Mouse (Mus musculus) kidney, embryonic 16.5 days (tissue): Measurements from ENCODE around the gene Mad2l1. TPM values are rescaled to one million over a fixed set of nuclear protein-coding genes. Genes with fewer than 3 reads are reported as not detected.

Experiments used
- polyA plus RNA-seq: library from polyadenylated mRNA; unstranded; fragments of >200 nt; fragmentation: Nextera tagmentation; extraction: Ambion mirVana; gene quantifications from 2 replicates; pipeline ENCODE4 v1.2.1, GENCODE M21; 2015

Gene Mad2l1
- polyA plus RNA-seq, 1 experiment from 2014 or later: 91.0 TPM

Other genes with a start within 250 kb of the Mad2l1 start
- 0.05 and 0.13 TPM in 2 replicates for gene Vmn1r32, start 24.7 kb downstream of the Mad2l1 start, polyA plus RNA-seq
- not detected in 2 replicates for gene Vmn1r33, start 82.9 kb downstream of the Mad2l1 start, polyA plus RNA-seq
- gene Vmn1r34, start 108.5 kb downstream of the Mad2l1 start, polyA plus RNA-seq: not detected in 2 replicates
- gene Vmn1r35, start 150.5 kb downstream of the Mad2l1 start, polyA plus RNA-seq: not detected in 2 replicates
- not detected in 2 replicates for gene Vmn1r36, start 183.8 kb downstream of the Mad2l1 start, polyA plus RNA-seq
- gene Vmn1r37, start 194.0 kb downstream of the Mad2l1 start, polyA plus RNA-seq: not detected in 2 replicates
- not detected in 2 replicates for gene Vmn1r38, start 247.2 kb downstream of the Mad2l1 start, polyA plus RNA-seq